Comparison of ENCODE assay signal across 18 mouse cellular contexts in the genomic region with DNA sequence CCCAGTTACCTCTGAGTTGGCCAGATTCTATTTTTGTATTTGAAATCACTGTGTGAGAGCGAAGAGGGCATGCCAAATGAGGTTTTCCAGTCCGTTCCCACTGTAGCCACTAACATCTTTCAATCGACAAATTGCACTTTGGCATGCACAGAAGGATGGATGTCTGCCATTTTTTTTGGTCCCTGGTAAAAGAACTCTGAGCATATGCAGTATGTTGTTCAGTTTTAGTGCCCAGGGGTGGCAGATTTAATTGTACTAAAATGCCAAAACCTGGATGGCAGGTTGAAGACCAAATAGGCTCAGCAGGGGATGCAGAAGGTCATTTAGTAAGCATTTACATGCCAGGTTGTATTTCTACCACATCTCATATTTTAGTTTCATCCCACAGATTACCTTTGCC.
A peak's percentile ranks its signal among the peaks of the same experiment; 100 is the strongest.
DNase-seq lines count a peak whose midpoint lies in the region; ATAC-seq and TF ChIP-seq lines count a peak whose summit lies in the region.
"Had no signal": no experiment of that assay in that cellular context is flagged by ENCODE, and none has a peak within 500 bp of the region (broad histone marks: within the 10 kb centered on the region; RNA-seq: fewer than 3 reads in every experiment).

No protein-coding gene starts in this region.

- peak; percentile 85 for ATAC-seq in forebrain, embryonic 15.5 days (replicated peaks)
- ATAC-seq: intestine, embryonic 16.5 days; midbrain, embryonic 15.5 days; Patski had no signal

- no peaks in the 10 kb centered on the region for H3K27me3 ChIP-seq in forebrain, embryonic 15.5 days
- no peaks in the 10 kb centered on the region for H3K27me3 ChIP-seq in forebrain, embryonic 10.5 days (ENCODE audit: poor library complexity, severe bottlenecking)
- no peaks in the 10 kb centered on the region for H3K27me3 ChIP-seq in limb, embryonic 10.5 days (ENCODE audit: low read depth, poor library complexity, severe bottlenecking)
- H3K27me3 ChIP-seq: midbrain, embryonic 15.5 days had no signal

- WGBS in forebrain, embryonic 15.5 days = 38% methylated on average over 3 of the region's 3 CpGs
- 88% methylated on average over 3 of the region's 3 CpGs for WGBS in forebrain, embryonic 10.5 days
- WGBS in limb, embryonic 10.5 days = 87% methylated on average over 3 of the region's 3 CpGs

- no peak overlapping the region for H3K4me3 ChIP-seq in forebrain, embryonic 15.5 days
- no peak overlapping the region for H3K4me3 ChIP-seq in forebrain, embryonic 10.5 days
- H3K4me3 ChIP-seq in layer of hippocampus, adult 2 months = no peak overlapping the region
- no peak overlapping the region for H3K4me3 ChIP-seq in limb, embryonic 10.5 days
- H3K4me3 ChIP-seq: midbrain, embryonic 15.5 days had no signal

- no peak for TF ChIP-seq CTCF in brain, embryonic 14.5 days (IDR thresholded peaks at IDR 0.05; ENCODE audit: borderline replicate concordance, extremely low read depth, insufficient read depth, insufficient read length)
- TF ChIP-seq CTCF in layer of hippocampus, adult 2 months (conservative IDR thresholded peaks at IDR 0.05) = no peak

- no peak overlapping the region for H3K9ac ChIP-seq in forebrain, embryonic 15.5 days (replicated peaks)
- H3K9ac ChIP-seq: midbrain, embryonic 15.5 days had no signal

- no peaks in the 10 kb centered on the region; the same call in 1 of the 2 replicates for H3K4me1 ChIP-seq in forebrain, embryonic 15.5 days
- H3K4me1 ChIP-seq in forebrain, embryonic 10.5 days = no peaks in the 10 kb centered on the region
- no peaks in the 10 kb centered on the region for H3K4me1 ChIP-seq in limb, embryonic 10.5 days
- H3K4me1 ChIP-seq: midbrain, embryonic 15.5 days had no signal

- H3K27ac ChIP-seq in forebrain, embryonic 15.5 days (replicated peaks) = no peak overlapping the region
- H3K27ac ChIP-seq in forebrain, embryonic 10.5 days = no peak overlapping the region
- H3K27ac ChIP-seq in layer of hippocampus, adult 2 months = peak overlapping the region; percentile 54
- H3K27ac ChIP-seq in limb, embryonic 10.5 days = no peak overlapping the region
- H3K27ac ChIP-seq: kidney, postnatal 0 days; macrophage; midbrain, embryonic 15.5 days had no signal

- no peak for DNase-seq in forebrain, embryonic 10.5 days (ENCODE audit: extremely low spot score, low spot score)
- peak; percentile 87 for DNase-seq in brain, embryonic 14.5 days (ENCODE audit: low read depth)
- peak; percentile 41 for DNase-seq in cerebellum, adult 9-10 months
- peak; percentile 28 to 42 for DNase-seq in layer of hippocampus, adult 2 months (ENCODE audit: low spot score in 2 of 2)
- no peak for DNase-seq in adrenal gland, adult 18-20 months (ENCODE audit: low spot score in 2 of 2)
- DNase-seq in spleen, postnatal 14 days (ENCODE audit: low spot score in 2 of 2) = no peak
- no peak for DNase-seq in limb, embryonic 10.5 days (ENCODE audit: low spot score)
- DNase-seq: gastrocnemius, postnatal 25 days; liver; lung, adult 2 months; right cerebral cortex, postnatal 14 days; thymus, postnatal 25 days had no signal

- H3K4me2 ChIP-seq in forebrain, embryonic 15.5 days (replicated peaks) = no peak overlapping the region
- H3K4me2 ChIP-seq: midbrain, embryonic 15.5 days had no signal

- no peaks in the 10 kb centered on the region for H3K36me3 ChIP-seq in forebrain, embryonic 15.5 days
- H3K36me3 ChIP-seq in forebrain, embryonic 10.5 days (replicated peaks) = no peaks in the 10 kb centered on the region
- no peaks in the 10 kb centered on the region for H3K36me3 ChIP-seq in limb, embryonic 10.5 days
- H3K36me3 ChIP-seq: midbrain, embryonic 15.5 days had no signal

- TF ChIP-seq POLR2A in brain, embryonic 14.5 days (IDR thresholded peaks at IDR 0.05; ENCODE audit: borderline replicate concordance, extremely low read depth, insufficient read depth, insufficient read length, poor library complexity, severe bottlenecking) = no peak

- H3K9me3 ChIP-seq in forebrain, embryonic 15.5 days = no peaks in the 10 kb centered on the region
- no peaks in the 10 kb centered on the region for H3K9me3 ChIP-seq in forebrain, embryonic 10.5 days
- H3K9me3 ChIP-seq in limb, embryonic 10.5 days (replicated peaks) = no peaks in the 10 kb centered on the region
- H3K9me3 ChIP-seq: midbrain, embryonic 15.5 days had no signal

Comparison
In these comparisons a context has a peak if more than half of its experiments do, and no peak if none do; other contexts are left out.
1. DNase-seq: peak in brain, embryonic 14.5 days (single experiment), cerebellum, adult 9-10 months (single experiment) and layer of hippocampus, adult 2 months (2 of 2); none in forebrain, embryonic 10.5 days (single experiment), adrenal gland, adult 18-20 months (0 of 2), spleen, postnatal 14 days (0 of 2) and limb, embryonic 10.5 days (single experiment).